Mouse (Mus musculus): Measurements from ENCODE around the gene Nphs2. TPM values are rescaled to one million over a fixed set of nuclear protein-coding genes. Genes with fewer than 3 reads are reported as not detected.

Gene Nphs2
- total RNA-seq, 2 experiments from 2014 or later, result 0.38 to 0.46 TPM

GRCm38 (mm10) chr1:156349031-156349430, 38.5 kb downstream of the Nphs2 start:
- intact Hi-C loops (cut with DNase I), result no loop called here
- DNase-seq (ENCODE audit: low spot score in 2 of 2), result peak in 1 of 2 experiments; percentile 19

GRCm38 (mm10) chr1:156350441-156350840, 39.9 kb downstream of the Nphs2 start:
- DNase-seq (ENCODE audit: low spot score in 2 of 2), result no peak
- intact Hi-C loops (cut with DNase I), result no loop called here

- no peak for DNase-seq (ENCODE audit: low spot score in 2 of 2)
- intact Hi-C loops (cut with DNase I), result no loop called here
Observed at GRCm38 (mm10) chr1:156352466-156352865, 41.9 kb downstream of the Nphs2 start.

GRCm38 (mm10) chr1:156365740-156366139, 55.2 kb downstream of the Nphs2 start, which contains the start of gene Gm2000:
TSS of gene Gm2000 (plus strand) at chr1:156366040.
- intact Hi-C loops (cut with DNase I), result no loop called here
- DNase-seq (ENCODE audit: low spot score in 2 of 2), result no peak

Other genes with a start within 250 kb of the Nphs2 start
- gene Fam163a, start 105.7 kb upstream of the Nphs2 start, total RNA-seq (2021), result 10 to 100 TPM in 1 of 2 experiments, 1 to 10 TPM in 1; 8.3 to 11.9 TPM
- gene Tdrd5, start 7.1 kb upstream of the Nphs2 start, total RNA-seq (2021), result 1 to 10 TPM; 2.1 to 2.6 TPM
- 100 to 1,000 TPM; 307 to 372 TPM for gene Gm2000, start 55.3 kb downstream of the Nphs2 start, total RNA-seq (2021)
- under 1 TPM; 0.31 to 0.61 TPM for gene Axdnd1, start 110.4 kb downstream of the Nphs2 start, total RNA-seq (2021)
- gene Soat1, start 163.6 kb downstream of the Nphs2 start, total RNA-seq (2021), result 10 to 100 TPM; 32.9 to 36.7 TPM
- 10 to 100 TPM; 52.4 to 55.1 TPM for gene Gm10031, start 213.3 kb downstream of the Nphs2 start, total RNA-seq (2021)
- gene Abl2, start 248.1 kb downstream of the Nphs2 start, total RNA-seq (2021), result 10 to 100 TPM; 59.6 to 59.7 TPM